Mouse (Mus musculus): ENCODE results near the gene Vmn2r8. TPM values are rescaled to one million over a fixed set of nuclear protein-coding genes. Genes with fewer than 3 reads are reported as not detected.

The Vmn2r8 gene
- total RNA-seq, 2 experiments from 2014 or later, result not detected

Other genes with a start within 250 kb of the Vmn2r8 start
- 10 to 100 TPM; 98.1 to 98.8 TPM for gene Gak, start 179.1 kb downstream of the Vmn2r8 start, total RNA-seq (2021)
- 10 to 100 TPM; 40.7 to 41.4 TPM for gene Tmem175, start 179.1 kb downstream of the Vmn2r8 start, total RNA-seq (2021)
- 10 to 100 TPM; 13.8 to 18.8 TPM for gene Idua, start 148.5 kb downstream of the Vmn2r8 start, total RNA-seq (2021)
- 10 to 100 TPM; 40.5 to 57.7 TPM for gene Dgkq, start 139.2 kb downstream of the Vmn2r8 start, total RNA-seq (2021)
- gene Slc26a1, start 133.3 kb downstream of the Vmn2r8 start, total RNA-seq (2021), result under 1 TPM; 0.93 to 0.94 TPM
- 10 to 100 TPM; 16.4 to 23.8 TPM for gene Fgfrl1, start 116.5 kb downstream of the Vmn2r8 start, total RNA-seq (2021)
- gene Rnf212, start 33.9 kb downstream of the Vmn2r8 start, total RNA-seq (2021), result not detected
- gene Tmed11, start 13.5 kb downstream of the Vmn2r8 start, total RNA-seq (2021), result not detected
- gene Vmn2r9, start 43.8 kb upstream of the Vmn2r8 start, total RNA-seq (2021), result not detected
- gene Vmn2r10, start 197.7 kb upstream of the Vmn2r8 start, total RNA-seq (2021), result not detected

All from left cerebral cortex, postnatal 36 days (tissue).